Mouse (Mus musculus) CH12F3 (cell line): ENCODE results near the gene Slc22a22.

ENCODE experiments used
- in situ Hi-C: fragments of 300-500 bp; cut with MboI; formaldehyde crosslinking; loops from 2 replicates; pipeline ENCODE4 v1.14.3; 2020; ENCODE audit warnings: low sequenced_read_pairs

Slc22a22 gene

DNA sequence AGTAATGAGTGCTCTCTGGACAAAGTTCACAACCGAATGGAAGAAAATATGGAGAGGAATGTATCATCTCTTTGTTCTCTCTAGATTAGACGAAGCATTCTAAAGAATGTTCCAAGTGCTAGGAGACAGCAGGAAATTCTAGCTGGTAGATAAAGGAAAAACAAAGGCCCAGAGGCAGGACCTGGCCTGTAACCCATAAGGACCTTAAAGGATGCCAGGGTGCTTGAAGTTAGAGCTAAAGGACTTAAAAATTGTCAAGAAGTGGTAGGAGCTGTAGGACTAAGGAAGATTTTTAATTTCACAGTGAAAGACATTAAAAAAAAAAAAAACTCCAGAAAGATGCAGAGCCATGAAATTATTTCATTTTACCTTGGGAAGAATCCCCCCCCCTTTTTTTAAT, at the start of gene Slc22a22:
Gene Slc22a22, minus strand, starts transcription at position 101 of the 400 bp plus-strand sequence.
- in situ Hi-C loops: no loop called here

DNA sequence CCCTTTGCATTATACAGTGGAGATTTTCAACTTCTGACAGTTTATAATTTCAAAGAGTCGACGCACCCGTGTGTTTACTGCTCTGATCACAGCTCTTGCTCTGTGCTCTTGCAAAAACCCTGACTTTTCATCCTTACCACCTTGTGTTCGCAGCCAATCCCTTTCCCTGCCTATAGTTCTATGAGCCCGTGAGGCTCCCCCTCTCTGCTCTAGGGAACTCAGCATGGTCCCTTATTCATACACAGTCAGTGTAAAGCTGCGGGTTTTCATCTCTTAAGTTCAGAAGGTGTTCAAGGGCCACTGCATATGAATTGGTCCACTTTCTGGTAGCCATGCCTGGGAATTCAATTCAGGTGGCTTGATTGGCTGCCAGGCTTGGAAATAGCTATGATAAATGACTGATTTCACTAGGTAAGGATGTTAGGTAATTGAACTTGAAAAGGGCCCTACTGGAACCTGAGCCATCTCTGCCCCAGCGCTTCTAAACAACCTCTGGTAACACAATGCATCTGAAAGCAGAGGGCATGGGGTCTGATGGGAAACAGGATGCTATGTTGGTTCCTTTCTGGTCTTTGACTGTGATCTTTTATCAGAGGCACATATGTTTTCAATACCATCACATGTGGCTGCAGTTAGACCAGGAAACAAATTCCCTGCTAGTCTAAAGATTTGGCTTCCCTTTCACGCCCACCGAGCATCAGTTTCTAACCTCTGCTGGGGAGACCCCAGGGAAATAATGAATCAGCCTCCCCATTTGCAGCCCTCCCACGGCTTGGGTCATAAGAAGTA, 46.3 kb upstream of the Slc22a22 start:
- in situ Hi-C loops: loop anchor here (25.0 kb wide), 1 partner anchor 1461 kb away; no protein-coding TSS in a partner anchor

DNA sequence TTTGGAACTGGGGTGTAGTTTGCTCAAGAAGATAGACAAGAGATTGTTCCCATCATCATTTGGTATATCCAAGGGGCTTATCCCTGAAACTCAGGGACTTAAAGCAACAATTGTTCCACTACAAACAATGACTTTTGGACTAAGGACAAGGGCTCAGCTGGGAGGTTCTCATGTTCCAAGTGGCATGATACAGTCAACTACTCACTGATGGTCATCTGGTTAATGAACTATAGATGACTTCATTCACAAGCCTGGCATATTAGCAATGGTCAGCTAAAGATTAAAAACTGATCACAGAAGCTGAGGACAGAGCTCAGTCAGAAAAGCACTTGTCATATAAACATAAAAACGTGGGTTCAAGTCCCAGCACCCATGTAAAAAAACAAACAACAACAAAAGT, 44.7 kb upstream of the Slc22a22 start:
- in situ Hi-C loops: loop anchor here (25.0 kb wide), 1 partner anchor 1460 kb away; no protein-coding TSS in a partner anchor

DNA sequence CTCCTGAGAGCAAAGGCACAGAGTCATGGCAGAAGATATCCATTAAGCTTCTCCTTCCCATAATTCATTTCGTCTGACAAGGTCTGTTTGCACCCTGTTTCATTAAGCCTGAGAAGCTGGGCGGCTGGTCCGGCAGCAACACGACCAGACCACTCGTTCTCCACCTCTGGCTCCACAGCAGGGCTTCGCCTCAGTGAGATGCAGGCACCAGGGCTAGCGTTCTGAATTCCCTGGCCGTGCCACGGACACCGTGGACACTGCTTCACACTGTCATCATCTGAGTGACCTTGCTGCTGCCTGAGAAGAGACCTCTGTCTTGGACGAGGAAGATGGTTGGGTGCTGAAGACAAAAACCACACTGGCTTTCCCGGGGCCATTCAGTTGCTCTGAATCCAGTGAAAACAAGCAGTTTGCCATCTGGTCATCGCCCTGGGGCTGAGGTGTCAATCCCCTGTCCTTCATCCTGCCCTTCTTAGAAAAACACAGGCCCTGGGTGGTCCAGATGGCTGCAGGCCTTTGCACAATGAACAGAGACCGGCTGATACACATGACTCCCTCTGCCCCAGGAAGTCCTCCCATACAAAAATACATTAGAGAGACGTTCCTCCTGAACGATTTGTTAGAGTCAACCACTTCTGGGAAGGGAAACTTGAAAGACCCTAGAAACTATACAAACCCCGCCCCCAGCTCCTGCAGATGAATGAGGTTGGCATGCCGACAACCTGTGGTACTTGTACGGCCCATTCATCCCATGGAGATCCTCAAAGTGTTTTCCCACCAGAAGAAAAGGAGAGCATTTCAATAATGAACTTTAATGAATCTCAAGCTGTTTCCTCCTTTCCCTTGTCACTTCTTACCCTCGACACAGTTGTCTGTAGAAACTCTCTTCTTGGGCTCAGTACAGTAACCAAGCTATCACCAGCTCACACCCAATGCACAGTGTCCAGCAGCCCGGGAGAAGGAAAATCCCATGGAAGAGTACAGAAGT, 32.1 kb upstream of the Slc22a22 start:
- in situ Hi-C loops: loop anchor here (25.0 kb wide), 1 partner anchor 1447 kb away; no protein-coding TSS in a partner anchor

DNA sequence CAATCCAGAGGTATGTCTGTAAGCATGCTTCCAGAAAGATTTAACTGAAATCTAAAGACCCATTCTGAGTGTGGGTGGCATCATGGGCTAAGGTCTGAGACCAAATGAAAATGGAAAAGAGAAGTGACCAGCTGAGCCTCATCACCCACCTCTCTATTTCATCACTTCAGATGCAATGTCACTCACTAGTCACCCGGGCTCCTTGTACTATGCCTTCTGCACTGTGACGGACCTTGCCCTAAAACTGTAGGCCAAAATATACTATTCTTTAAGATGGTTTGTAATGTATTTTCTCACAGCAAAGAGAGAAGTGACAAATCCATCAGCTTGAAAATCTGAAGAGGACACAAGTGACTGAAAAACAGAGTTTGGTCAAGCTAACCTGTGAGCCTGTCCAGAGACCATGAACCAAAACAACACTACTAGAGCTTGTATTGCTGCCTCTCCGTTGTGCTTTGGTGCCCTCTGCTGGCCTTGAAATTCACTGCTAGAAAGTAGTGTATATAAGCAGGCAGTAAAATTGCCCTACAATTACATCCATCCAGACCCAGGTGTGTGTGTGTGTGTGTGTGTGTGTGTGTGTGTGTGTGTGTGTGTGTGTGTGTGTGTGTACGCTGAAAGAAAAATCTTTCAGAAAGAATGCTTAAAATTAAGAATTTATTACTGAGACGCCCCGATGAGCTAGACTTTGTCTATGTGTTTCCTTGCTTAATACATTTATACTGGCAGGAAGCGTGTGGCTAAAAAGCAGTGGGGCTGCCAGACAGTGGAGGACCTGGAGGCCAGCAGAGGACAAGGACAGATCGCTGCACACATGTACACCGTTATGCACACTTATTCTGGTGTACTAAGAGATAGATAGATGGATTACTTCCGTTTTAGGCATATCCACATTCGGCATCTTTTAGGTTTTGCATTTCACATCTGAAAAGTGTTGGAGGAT, 31.1 kb upstream of the Slc22a22 start:
- in situ Hi-C loops: loop anchor here (25.0 kb wide), 1 partner anchor 1446 kb away; no protein-coding TSS in a partner anchor

DNA sequence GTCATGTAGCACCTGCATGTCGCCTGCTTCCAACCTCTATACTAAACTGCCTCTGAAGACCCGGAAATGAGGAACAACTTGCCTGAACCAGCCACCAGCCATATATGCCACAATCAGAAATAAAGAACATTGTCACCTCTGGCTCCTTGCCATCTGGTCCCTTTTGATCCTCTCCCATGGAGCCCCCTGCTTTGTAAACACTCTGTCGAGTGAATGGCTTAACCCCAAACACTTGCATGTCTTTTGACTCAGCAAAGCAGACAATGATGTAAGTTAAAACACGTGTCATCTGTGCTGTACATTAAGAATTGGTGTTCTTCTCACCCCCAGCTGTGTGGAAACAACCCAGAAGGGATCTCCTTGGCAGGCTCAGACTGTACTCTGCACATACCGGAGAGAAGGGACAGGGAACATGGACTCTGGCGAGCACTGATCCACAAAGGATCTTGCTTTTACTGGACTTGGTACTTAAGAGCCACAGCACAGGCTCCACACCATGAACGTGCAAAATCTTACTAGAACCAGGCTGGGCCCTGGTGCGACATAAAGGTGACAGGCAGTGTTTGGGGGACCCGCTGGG, 26.8 kb upstream of the Slc22a22 start:
- in situ Hi-C loops: loop anchor here (25.0 kb wide), 1 partner anchor 1442 kb away; no protein-coding TSS in a partner anchor

DNA sequence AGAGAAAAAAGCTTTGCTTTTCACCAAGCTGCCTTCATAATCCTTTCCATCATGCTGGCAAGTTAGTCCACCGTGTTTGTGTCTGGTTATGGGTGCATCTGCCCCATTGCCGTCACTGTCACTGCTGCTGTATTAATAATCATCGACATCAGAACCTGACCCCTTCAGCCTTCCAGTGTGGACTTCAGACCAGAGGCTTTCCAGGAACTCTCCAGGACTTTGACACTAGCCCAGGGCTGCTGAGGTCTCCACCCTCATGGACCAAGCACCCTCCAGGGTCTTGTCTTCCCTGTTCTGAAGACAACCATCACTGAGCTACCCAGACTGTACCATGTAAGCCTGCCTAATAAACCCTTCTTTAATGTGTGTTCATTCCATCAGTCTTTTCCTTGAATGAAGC, 26.2 kb upstream of the Slc22a22 start:
- in situ Hi-C loops: loop anchor here (25.0 kb wide), 1 partner anchor 1441 kb away; no protein-coding TSS in a partner anchor

DNA sequence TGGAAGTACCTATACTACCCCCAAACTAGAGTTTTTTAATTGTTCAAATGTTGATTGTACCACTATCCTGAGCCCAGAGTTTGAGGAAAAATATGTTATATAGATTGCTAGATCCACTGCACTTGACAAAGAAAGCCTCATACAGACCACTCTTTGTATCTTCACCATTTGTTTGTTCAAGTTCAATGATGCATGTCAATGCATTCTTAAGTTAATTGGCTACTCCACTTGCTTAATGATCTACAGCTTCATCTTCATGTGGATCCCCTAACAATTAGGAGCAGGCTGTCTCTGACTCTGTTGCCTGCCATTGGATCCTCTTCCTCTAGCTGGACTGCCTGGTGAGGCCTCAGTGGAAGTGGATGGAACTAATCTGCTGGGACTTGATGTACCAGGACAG, 24.1 kb upstream of the Slc22a22 start:
- in situ Hi-C loops: loop anchor here (25.0 kb wide), 1 partner anchor 1439 kb away; no protein-coding TSS in a partner anchor

DNA sequence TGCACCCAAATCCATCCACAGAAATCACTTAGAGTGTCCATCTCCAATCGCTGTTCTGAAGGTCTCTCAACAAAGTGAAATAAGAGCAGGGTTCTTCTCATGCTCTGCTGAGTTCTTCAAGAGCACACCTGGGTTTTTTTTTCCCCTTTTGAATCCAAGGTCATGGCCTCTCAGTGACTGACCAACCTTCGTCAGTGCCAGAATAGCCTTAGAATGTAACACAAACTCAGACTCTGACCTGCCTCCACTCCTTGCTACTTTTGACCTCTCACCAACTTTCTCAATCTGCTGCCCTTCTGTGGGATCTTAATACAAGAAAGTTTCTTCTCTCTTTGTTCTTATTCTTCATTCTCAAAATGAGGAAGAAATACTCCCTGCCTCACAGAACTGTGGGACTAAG, 18.7 kb upstream of the Slc22a22 start:
- in situ Hi-C loops: no loop called here

DNA sequence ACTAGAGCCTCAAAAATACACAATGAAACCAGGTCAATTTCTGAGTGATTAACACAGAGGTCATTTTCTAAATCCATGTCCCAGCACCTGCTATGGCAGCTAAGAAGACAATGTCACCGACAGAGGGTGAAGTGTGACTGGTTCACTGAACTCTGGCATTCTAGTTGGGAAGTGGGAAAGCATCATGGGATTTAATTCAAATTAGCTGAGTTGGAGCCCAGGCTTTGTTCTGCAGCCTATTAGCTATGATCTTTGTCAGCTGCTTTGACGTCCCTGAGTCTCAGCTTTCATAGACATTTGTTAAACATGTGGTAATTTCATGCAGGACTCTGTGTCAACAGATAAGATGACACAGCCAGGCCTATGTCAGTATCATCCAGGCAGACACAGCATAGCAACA, 5.1 kb upstream of the Slc22a22 start:
- in situ Hi-C loops: no loop called here

DNA sequence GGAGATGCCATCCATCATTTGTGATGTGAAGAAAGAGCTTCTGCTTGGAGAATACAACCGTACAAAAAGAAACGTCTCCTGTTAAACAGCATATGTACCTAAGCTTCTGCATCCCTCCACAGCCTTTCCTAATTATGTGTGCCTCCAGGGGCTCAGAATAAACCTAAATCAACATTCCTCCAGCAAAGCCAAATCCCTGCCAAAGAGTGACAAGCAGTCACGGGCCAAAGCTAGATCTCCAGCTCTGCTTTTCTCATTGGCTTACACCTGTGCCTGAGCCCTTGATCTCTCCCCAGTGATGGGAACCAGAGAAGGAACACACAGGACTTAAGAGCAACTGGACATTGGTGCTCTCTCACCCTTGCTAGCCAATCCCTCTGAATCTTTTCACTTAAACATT, 5.8 kb downstream of the Slc22a22 start:
- in situ Hi-C loops: no loop called here

DNA sequence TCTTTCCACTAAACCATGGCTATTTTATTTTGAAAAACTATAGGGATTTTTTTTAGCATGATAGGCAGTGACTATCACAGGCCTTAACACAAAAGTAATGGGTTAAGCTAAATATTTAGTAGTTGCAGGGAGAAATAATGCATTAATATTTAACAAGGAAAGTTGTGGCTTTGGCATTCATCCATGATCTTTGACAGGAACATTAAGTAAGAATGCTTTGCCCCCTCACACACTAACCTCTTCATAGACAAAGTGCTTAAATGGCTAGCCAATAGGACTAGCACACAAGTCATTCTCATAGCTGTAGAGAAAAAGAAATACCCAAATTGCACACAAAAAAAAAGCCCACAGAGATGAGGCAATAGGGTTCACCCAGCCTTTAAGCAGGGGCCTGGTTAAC, 11.4 kb downstream of the Slc22a22 start:
- in situ Hi-C loops: no loop called here

DNA sequence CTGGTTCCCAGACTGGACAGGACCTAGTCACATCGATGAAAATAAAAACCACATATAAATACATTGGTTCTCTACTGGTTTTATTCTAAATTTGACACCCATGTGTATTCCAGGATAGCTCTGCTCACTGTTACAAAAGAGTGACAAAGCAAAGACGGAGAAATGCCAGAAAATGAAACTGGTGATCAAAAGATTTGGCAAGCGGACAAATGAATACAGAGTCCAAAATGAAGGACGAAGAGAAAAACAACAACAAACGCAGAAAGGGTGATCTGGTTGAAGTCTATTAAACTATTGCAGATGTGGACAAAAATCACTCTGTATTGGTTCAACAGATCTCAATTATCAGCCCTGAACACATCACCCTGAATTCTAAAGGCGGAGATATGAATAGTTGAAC, 12.4 kb downstream of the Slc22a22 start:
- in situ Hi-C loops: no loop called here

DNA sequence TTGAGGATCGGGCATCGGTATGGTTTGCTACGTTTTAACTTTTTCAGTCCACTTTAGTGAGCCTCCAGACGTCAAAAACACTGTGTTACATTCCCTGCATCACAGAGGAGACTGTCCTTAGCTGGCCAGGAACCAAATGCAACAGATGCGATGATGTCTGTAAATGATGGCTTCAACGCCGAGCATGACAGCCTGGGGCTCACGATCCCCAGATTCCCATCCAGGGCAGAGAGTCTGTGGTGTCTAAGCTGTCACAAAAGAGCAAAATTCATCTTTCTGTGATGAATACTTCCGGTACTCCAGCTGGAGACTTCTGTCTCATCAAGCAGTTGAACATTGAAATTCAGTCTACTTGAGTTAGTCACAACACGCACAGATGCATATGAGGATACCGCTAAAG, 13.4 kb downstream of the Slc22a22 start:
- in situ Hi-C loops: no loop called here

DNA sequence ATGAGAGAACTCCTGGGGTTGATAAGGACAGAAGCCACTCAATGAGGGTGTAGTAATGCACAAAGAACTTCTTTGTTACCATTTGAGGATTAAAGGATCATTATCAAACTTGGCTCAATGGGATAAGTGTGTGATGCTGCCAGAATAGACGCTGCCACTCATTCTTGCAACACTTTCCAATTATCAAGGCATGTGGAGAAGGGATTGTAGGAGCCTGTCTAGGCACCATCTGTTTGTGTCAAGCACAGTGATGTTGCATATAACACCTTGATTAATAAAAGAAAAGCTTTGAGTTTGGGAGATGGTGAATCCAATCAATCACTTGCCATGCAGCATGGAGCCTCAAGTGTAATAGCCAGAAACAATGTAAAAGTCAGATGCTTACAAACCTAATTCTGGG, 16.1 kb downstream of the Slc22a22 start:
- in situ Hi-C loops: no loop called here

DNA sequence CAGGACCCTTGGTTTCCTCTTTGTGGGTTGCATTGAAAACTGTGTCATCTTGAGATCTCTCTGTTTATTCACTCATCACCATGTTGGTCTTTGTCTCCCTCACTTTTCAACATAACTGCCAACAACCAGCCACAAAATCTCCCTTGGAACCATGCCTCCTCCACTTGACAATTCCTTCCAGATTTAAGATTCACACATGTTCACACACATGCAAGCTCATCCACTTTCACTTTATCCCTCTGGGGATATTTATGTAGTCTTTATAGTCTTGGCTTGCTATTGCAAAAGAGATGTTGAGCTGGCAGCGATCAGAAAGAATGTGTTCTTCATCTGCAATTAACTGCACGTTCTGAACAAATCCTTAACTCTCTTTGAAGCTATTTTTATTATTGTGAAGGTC, 20.1 kb downstream of the Slc22a22 start:
- in situ Hi-C loops: no loop called here

DNA sequence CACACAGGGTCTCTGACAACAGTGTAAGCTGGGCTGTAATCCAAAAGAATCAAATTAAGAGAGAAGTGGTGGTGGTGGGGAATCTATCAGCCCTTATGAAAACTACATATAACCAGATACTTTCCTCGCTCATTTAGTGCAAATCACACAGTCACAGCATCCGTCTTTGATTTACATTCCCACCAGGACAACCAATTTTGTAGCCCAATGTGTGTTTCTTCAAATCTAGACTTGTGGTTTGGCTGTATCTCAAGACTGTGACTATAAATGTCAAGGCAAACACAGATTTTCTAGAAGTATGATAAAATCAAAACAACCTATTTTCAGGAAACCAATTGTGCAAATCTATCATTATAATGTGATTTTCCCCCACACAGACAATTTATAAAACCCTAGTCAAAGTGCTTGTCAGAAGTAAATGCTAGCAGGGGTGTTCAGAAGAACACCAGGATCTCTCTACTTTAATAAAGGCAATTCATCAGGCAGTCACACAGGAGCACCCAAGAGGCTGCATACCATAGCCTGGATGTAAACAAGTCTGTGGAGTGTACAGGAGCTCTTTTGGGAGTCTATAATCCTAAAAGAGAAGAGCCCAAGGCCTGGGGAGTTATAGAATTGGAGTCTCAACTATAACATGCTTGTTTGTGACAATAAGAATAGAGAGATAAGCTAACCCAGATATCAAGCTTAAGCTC, 42.6 kb downstream of the Slc22a22 start:
- in situ Hi-C loops: no loop called here

DNA sequence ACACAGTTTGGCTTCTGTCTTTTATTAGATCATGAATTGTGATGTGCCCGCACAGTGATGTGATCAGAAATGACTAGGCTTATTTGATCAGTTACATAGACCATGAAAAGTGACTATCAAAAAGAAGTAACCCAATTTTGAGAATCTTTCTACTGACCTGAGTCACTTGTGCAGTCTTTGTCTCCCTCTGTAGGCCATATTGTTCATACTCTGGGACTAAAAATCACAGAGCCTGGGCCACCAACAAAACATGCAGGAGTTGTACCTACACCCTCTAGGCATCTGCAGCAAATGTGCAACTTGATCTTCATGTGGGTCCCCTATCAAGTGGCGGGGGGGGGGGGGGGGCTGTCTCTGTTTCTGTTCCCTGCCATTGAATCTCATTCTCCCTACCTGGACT, 68.9 kb downstream of the Slc22a22 start:
- in situ Hi-C loops: no loop called here

DNA sequence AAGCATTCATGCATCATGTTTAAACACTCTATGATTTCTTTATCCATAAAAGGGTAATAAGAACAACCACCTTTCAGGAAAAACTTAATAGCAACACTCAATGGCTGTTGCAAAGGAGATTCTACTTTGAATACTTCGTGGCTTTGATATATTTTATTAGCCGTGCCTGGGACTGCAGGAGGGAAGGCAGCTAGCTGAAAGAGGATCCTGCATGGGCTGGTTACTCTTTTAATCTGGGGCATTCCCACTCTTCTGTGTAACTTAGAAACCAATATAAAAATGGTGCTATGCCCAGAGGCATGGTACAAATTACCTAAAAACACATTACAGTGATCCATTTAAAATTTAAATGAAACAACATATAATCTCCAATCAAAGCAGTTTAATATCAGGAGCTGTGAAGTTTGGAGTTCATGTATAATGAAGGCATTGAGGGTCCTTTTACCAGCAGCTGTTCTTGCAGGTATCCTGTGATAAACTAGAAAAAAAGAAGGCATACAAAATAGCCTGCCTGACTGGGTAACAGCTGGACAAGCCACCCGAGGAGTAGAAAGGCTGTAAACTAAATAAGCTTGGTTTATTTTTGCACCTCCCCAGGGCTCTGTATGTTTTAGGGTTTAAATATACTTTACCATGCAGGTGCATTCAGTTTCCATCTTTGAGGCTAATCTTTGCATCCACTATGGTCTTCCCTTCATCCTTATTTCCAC, 78.8 kb downstream of the Slc22a22 start:
- in situ Hi-C loops: no loop called here
